17 mouse cellular contexts compared by ENCODE assay signal in genomic region chr8:44879186-44879585, GRCm38 (mm10). TPM values are rescaled to one million over a fixed set of nuclear protein-coding genes. Genes with fewer than 3 reads are reported as not detected.
DNase-seq lines count a peak whose midpoint lies in the region; ATAC-seq and TF ChIP-seq lines count a peak whose summit lies in the region.
"Had no signal": no experiment of that assay in that cellular context is flagged by ENCODE, and none has a peak within 500 bp of the region (broad histone marks: within the 10 kb centered on the region; RNA-seq: fewer than 3 reads in every experiment).

No protein-coding gene starts in this region.

- no peaks in the 10 kb centered on the region for H3K9me3 ChIP-seq in heart, embryonic 11.5 days (replicated peaks; ENCODE audit: control insufficient read depth, low read length)
- H3K9me3 ChIP-seq in intestine, postnatal 0 days (ENCODE audit: control insufficient read depth), result no peaks in the 10 kb centered on the region
- H3K9me3 ChIP-seq in kidney, embryonic 15.5 days (replicated peaks), result no peaks in the 10 kb centered on the region
- H3K9me3 ChIP-seq: embryonic facial prominence, embryonic 13.5 days; embryonic facial prominence, embryonic 15.5 days; forebrain, embryonic 10.5 days; forebrain, embryonic 12.5 days had no signal

- H3K27me3 ChIP-seq in heart, embryonic 11.5 days (ENCODE audit: control insufficient read depth, insufficient read depth, low read length), result no peaks in the 10 kb centered on the region
- H3K27me3 ChIP-seq in intestine, postnatal 0 days (replicated peaks; ENCODE audit: control insufficient read depth, insufficient read depth, low read length), result no peaks in the 10 kb centered on the region
- no peaks in the 10 kb centered on the region for H3K27me3 ChIP-seq in kidney, embryonic 15.5 days
- H3K27me3 ChIP-seq: embryonic facial prominence, embryonic 13.5 days; embryonic facial prominence, embryonic 15.5 days; forebrain, embryonic 12.5 days had no signal

- H3K36me3 ChIP-seq in heart, embryonic 11.5 days (ENCODE audit: control insufficient read depth, insufficient read depth, low read length), result no peaks in the 10 kb centered on the region
- H3K36me3 ChIP-seq in intestine, postnatal 0 days (ENCODE audit: control insufficient read depth, insufficient read depth), result no peaks in the 10 kb centered on the region
- H3K36me3 ChIP-seq in kidney, embryonic 15.5 days, result no peaks in the 10 kb centered on the region
- H3K36me3 ChIP-seq: embryonic facial prominence, embryonic 13.5 days; embryonic facial prominence, embryonic 15.5 days; forebrain, embryonic 10.5 days; forebrain, embryonic 12.5 days had no signal

- H3K4me1 ChIP-seq in heart, embryonic 11.5 days (ENCODE audit: control insufficient read depth, insufficient read depth, low read length), result no peaks in the 10 kb centered on the region
- no peaks in the 10 kb centered on the region for H3K4me1 ChIP-seq in intestine, postnatal 0 days (replicated peaks; ENCODE audit: control insufficient read depth, insufficient read depth, low read length)
- H3K4me1 ChIP-seq in kidney, embryonic 15.5 days, result 0 out of 2 replicates have a peak, but pooled peaks cover 4% of the 10 kb centered on the region
- H3K4me1 ChIP-seq: forebrain, embryonic 12.5 days had no signal

- H3K4me3 ChIP-seq in heart, embryonic 11.5 days (ENCODE audit: low read depth, low read length), result no peak overlapping the region
- H3K4me3 ChIP-seq in intestine, postnatal 0 days (ENCODE audit: low read depth, low read length), result no peak overlapping the region
- no peak overlapping the region for H3K4me3 ChIP-seq in kidney, embryonic 15.5 days (replicated peaks)
- H3K4me3 ChIP-seq: embryonic facial prominence, embryonic 13.5 days; embryonic facial prominence, embryonic 15.5 days; erythroblast, embryonic 14.5 days; forebrain, embryonic 10.5 days; forebrain, embryonic 12.5 days had no signal

- WGBS in heart, embryonic 11.5 days (ENCODE audit: insufficient replicate concordance), result 74% methylated on average over 4 of the region's 4 CpGs
- 47% methylated on average over 4 of the region's 4 CpGs for WGBS in intestine, postnatal 0 days
- WGBS in kidney, embryonic 15.5 days, result 59% methylated on average over 4 of the region's 4 CpGs

- H3K27ac ChIP-seq in heart, embryonic 11.5 days (ENCODE audit: low read depth, low read length), result no peak overlapping the region
- H3K27ac ChIP-seq in intestine, postnatal 0 days (ENCODE audit: low read depth, low read length), result no peak overlapping the region
- no peak overlapping the region for H3K27ac ChIP-seq in kidney, embryonic 15.5 days
- H3K27ac ChIP-seq: embryonic facial prominence, embryonic 13.5 days; embryonic facial prominence, embryonic 15.5 days; forebrain, embryonic 10.5 days; forebrain, embryonic 12.5 days had no signal

- no peak for TF ChIP-seq CTCF in intestine, postnatal 0 days (IDR thresholded peaks at IDR 0.05; ENCODE audit: low read depth)

- ATAC-seq in heart, embryonic 11.5 days (replicated peaks; ENCODE audit: insufficient number of reproducible peaks, low FRiP score, low TSS enrichment), result no peak
- peak; percentile 74 for ATAC-seq in intestine, postnatal 0 days
- no peak for ATAC-seq in kidney, embryonic 15.5 days (replicated peaks; ENCODE audit: low FRiP score)
- ATAC-seq: forebrain, embryonic 14.5 days; forebrain, embryonic 16.5 days had no signal

- peak; percentile 21 for DNase-seq in heart, adult 11 months
- no peak for DNase-seq in testis, postnatal 10 days (ENCODE audit: low spot score)
- DNase-seq: adrenal gland, adult 2 months; adrenal gland, postnatal 10 days; adrenal gland, postnatal 25 days; cerebellum, adult 8-10 months; embryo, embryonic 11 days had no signal

- no peak overlapping the region for H3K9ac ChIP-seq in heart, embryonic 11.5 days (ENCODE audit: low read depth, low read length)
- no peak overlapping the region for H3K9ac ChIP-seq in intestine, postnatal 0 days (ENCODE audit: low read depth, low read length)
- no peak overlapping the region for H3K9ac ChIP-seq in kidney, embryonic 15.5 days
- H3K9ac ChIP-seq: embryonic facial prominence, embryonic 13.5 days; embryonic facial prominence, embryonic 15.5 days; forebrain, embryonic 12.5 days had no signal

- no peak overlapping the region for H3K4me2 ChIP-seq in heart, embryonic 11.5 days
- no peak overlapping the region; the same call in 1 of the 2 replicates for H3K4me2 ChIP-seq in intestine, postnatal 0 days (replicated peaks; ENCODE audit: low read depth)
- no peak overlapping the region for H3K4me2 ChIP-seq in kidney, embryonic 15.5 days
- H3K4me2 ChIP-seq: embryonic facial prominence, embryonic 13.5 days; embryonic facial prominence, embryonic 15.5 days; forebrain, embryonic 12.5 days had no signal

RNA-seq across cellular contexts. Expression of gene Fat1, which starts 56.1 kb away (rescaled TPM):
- polyA plus RNA-seq in heart, embryonic 11.5 days (2014; fragmentation: Nextera tagmentation; extraction: Ambion mirVana), result 20.2 and 23.7 TPM in 2 replicates
- 10.4 and 10.7 TPM in 2 replicates for polyA plus RNA-seq in intestine, postnatal 0 days (2015; fragmentation: Nextera tagmentation; extraction: Ambion mirVana)
- polyA plus RNA-seq in kidney, embryonic 15.5 days (2015; fragmentation: Nextera tagmentation; extraction: Ambion mirVana), result 21.3 and 21.9 TPM in 2 replicates
